Mouse (Mus musculus): Measurements from ENCODE around the gene Tlr2. TPM values are rescaled to one million over a fixed set of nuclear protein-coding genes. Genes with fewer than 3 reads are reported as not detected.
"Not testable (repeated sequence)": the region's sequence is repeated elsewhere in the genome, so short reads cannot be mapped to it uniquely, and the experiment has no call there.

The Tlr2 gene
- polyA plus RNA-seq (2016; fragmentation: Nextera tagmentation; extraction: Ambion mirVana): 1.0 and 1.2 TPM in 2 replicates

DNA sequence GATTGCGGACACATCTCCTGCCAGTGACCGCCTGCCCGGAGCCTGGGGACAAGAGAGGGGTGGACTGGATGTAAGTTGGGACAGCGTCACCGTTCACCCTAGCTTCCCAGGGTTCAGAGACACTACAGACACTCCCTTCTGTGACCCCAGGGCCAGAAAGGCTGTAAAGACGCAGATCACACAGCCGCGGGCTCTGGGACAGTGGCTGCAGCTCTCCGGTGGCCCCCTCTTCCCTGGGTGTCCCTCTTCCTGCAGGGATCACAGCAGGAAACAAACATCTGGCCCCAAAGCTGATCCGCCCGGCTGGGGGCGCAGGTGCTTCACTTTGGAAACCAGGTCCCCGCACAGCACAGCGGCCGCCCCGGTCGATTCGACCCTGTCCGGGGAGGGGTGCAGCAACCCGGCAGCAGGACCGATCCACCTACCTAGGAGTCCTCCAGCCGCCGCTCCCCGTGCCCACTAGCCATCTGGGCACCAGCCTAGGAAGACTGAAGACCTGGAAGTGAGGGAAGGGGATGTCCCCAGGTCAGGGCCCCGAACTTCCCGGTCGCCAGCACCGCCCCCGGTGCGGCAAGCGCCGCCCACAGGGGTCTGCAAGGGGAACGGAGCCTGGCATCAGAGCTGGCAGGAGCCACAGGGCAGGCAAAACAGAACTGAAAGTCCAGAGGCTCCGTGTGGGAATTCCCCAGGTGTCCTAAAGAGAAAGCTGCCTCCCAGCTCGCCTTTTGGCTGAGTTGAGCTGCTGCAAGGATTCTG is at the start of gene Tlr2:
Gene Tlr2 (minus strand): TSS at position 673 of the 756 bp plus-strand sequence.
- under 1% methylated on average over 35 of the region's 35 CpGs for WGBS
- Histone ChIP-seq H3K27ac (peak within 1 kb of the TSS; percentile 84), H3K36me3 (replicated peaks) (no peaks in the 10 kb centered on the region), H3K27me3 (ENCODE audit: poor library complexity, severe bottlenecking) (peaks cover 42% of the 10 kb centered on the region), H3K4me1 (peaks cover 14% of the 10 kb centered on the region), H3K9me3 (no peaks in the 10 kb centered on the region), H3K4me3 (peak within 1 kb of the TSS; percentile 76)
- peak; percentile 64 for DNase-seq (ENCODE audit: extremely low spot score, low spot score)

DNA sequence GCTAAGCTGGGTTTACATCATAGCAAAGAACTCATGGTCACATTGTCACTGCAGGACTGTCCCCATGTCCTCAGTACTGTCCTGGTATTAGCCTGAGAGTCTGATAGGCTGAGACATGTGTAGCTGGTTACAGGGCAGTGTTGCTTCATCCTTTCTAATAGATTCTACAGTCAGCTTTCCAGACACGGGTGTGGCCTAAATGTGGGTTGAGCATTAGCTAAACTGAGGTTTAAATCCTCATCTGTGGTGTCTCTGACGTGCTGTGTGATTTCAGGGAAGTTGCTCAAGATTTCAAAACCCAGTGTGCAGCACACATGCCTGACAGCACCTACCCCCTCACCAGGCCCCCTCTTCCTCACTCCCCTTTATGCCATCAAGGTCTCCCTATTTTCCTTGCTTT is 43.6 kb upstream of the Tlr2 start:
- no peaks in the 10 kb centered on the region for H3K9me3 ChIP-seq
- no peaks in the 10 kb centered on the region for H3K4me1 ChIP-seq
- no peak overlapping the region for H3K27ac ChIP-seq
- no peak for DNase-seq (ENCODE audit: extremely low spot score, low spot score)
- no peaks in the 10 kb centered on the region for H3K27me3 ChIP-seq (ENCODE audit: poor library complexity, severe bottlenecking)
- H3K36me3 ChIP-seq (replicated peaks): no peaks in the 10 kb centered on the region
- H3K4me3 ChIP-seq: no peak overlapping the region
- 87% methylated on average over 2 of the region's 2 CpGs for WGBS

DNA sequence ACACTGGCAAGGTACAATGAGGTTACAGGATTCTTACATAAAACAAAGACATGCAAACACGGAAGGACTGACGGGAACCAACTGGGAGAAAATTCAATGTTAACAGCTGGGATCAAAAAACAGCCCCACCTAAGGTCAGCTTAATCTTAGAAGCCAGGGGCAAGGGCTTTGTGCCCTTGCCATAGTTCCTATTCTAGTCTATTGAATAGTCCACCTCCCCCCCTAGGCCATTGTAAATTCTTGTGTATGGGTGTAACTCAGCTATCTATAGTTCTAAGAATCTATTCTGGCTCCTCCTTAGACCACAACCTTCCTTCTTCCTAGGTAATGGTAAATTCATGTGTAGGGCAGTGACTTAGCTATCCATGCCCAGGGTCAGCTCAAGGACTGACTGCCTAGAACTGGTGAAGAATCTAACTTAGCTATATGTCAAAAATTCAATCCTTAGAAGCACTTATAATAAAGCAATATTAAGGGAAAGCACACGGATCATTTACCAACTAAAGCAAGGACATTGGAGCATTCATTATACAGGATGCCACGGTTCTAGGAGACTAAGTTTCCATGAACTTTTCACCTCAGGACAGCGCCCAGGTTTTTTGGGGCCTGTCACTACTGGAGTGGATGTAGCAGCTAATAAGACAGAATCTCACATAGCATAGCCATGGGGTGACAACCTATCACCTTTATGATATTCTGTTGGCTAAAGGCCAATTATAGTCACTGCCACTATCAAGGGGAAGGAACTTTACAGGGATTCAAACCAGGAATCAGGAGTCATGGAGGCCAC is 37.9 kb upstream of the Tlr2 start:
- H3K9me3 ChIP-seq; H3K27me3 ChIP-seq (ENCODE audit: poor library complexity, severe bottlenecking); H3K4me3 ChIP-seq; DNase-seq (ENCODE audit: extremely low spot score, low spot score); H3K27ac ChIP-seq; H3K36me3 ChIP-seq (replicated peaks); H3K4me1 ChIP-seq: not testable (repeated sequence)
- WGBS: 88% methylated on average over 5 of the region's 5 CpGs

DNA sequence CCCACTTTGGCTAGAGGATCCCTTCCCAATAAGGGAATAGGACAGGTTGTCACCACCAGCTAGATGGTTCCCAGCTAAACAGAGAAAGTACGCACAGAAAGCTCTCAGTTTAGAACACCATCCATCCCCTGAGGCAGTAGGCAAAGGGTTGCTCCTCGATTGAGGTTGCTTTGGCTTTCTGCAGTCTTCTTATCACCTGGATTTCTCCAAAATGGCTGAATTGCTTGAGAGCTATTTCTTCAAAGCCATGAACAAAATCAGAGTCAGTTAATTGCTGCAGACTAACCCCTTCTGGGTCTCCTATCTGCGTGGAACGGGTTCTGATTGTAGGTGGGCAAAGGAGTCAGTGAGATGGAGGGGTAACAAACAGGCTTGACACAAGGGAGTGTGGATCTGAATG is 37.2 kb upstream of the Tlr2 start:
- H3K4me1 ChIP-seq: no peaks in the 10 kb centered on the region; the same call in 1 of the 2 replicates
- H3K4me3 ChIP-seq: no peak overlapping the region
- DNase-seq (ENCODE audit: extremely low spot score, low spot score): no peak
- no peaks in the 10 kb centered on the region for H3K27me3 ChIP-seq (ENCODE audit: poor library complexity, severe bottlenecking)
- no peaks in the 10 kb centered on the region for H3K36me3 ChIP-seq (replicated peaks)
- WGBS: 88% methylated on average over 4 of the region's 4 CpGs
- H3K27ac ChIP-seq: no peak overlapping the region
- H3K9me3 ChIP-seq: no peaks in the 10 kb centered on the region

DNA sequence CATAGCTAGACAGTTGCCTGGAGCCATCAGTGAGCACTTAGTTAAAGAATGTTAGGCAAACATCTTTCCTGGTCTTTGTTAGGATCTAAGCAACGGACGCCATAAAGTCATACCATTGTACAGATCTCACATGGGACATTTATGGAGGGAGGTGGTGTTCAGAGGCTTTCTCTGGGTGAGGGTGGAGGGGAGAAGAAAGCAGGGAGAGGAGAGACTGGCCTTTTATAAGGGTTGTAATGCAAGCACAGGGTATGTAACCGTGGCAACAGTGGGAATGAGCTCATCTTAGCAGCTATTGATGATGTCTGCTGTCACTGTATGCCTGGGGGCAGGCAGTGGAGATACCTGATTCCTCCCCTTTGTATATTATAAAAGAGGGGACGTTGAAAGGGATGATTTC is 34.7 kb upstream of the Tlr2 start:
- 83% methylated on average over 4 of the region's 4 CpGs for WGBS
- Histone ChIP-seq H3K4me3 (no peak overlapping the region), H3K36me3 (replicated peaks) (no peaks in the 10 kb centered on the region), H3K9me3 (no peaks in the 10 kb centered on the region; the same call in 1 of the 2 replicates), H3K27me3 (ENCODE audit: poor library complexity, severe bottlenecking) (no peaks in the 10 kb centered on the region), H3K4me1 (no peaks in the 10 kb centered on the region; the same call in 1 of the 2 replicates), H3K27ac (no peak overlapping the region)
- no peak for DNase-seq (ENCODE audit: extremely low spot score, low spot score)

DNA sequence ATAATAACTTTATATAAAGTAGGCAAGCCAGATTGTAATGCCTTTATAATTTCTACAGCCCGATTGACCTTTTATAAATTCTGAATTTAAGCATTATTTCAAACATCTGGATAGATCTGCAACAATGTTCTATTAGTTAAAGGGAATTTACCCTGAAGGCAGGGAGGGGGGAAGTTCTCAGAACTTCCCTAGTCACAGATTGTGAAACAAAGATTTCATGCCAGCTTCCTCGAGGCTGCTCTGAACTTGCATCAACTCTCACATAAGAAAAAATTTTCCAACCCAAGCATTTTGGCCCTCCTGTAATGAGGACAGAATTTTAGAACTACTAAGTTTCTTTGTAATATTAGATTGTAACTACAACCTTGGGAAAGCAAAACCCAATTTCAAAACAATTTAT is 33.5 kb upstream of the Tlr2 start:
- not testable (repeated sequence) for H3K36me3 ChIP-seq (replicated peaks); H3K4me3 ChIP-seq; H3K27ac ChIP-seq; DNase-seq (ENCODE audit: extremely low spot score, low spot score); H3K9me3 ChIP-seq; H3K27me3 ChIP-seq (ENCODE audit: poor library complexity, severe bottlenecking); H3K4me1 ChIP-seq
- WGBS: 91% methylated on average over 2 of the region's 2 CpGs

DNA sequence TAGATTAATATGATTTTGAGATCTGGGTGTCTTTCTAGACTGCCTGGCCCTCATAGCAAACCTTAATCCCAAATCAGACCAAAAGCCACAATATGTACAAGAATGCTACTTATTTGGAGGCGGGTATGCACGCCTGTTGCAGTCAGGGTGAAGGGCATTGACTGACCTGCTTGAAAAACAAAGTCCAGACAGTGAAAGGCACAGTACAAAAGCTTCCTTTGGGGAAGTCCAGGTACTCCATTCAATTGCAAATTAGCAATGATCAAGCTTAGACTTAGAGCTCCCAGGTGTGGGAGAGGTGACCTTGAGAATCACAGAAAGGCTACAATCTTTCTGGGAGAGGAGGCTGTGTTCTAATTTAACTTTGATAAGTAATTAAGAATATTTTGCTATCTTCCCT is 31.3 kb upstream of the Tlr2 start:
- H3K9me3 ChIP-seq; DNase-seq (ENCODE audit: extremely low spot score, low spot score); H3K4me3 ChIP-seq; H3K27ac ChIP-seq; H3K36me3 ChIP-seq (replicated peaks); H3K4me1 ChIP-seq; H3K27me3 ChIP-seq (ENCODE audit: poor library complexity, severe bottlenecking): not testable (repeated sequence)
- 86% methylated on average over 2 of the region's 2 CpGs for WGBS

DNA sequence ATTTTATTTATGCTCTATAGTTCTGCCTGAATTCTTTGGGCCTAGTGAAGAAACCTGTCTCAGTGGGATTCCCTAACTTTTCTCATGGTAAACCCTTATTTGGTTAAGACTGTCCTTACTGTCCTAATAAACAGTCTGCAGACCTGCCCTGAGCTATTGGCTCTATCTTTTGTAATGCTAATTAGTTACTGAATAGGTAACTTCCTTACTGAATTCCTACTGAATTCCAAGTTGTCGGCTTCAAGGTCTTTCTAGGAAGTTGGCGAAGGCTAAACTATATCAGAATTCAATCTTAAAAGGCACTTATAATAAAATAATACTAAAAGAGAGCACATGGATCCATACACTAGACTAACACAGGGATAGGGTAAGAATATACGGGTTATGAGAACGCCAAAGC is 30.4 kb upstream of the Tlr2 start:
- H3K9me3 ChIP-seq: not testable (repeated sequence)
- WGBS: 95% methylated on average over 4 of the region's 4 CpGs

DNA sequence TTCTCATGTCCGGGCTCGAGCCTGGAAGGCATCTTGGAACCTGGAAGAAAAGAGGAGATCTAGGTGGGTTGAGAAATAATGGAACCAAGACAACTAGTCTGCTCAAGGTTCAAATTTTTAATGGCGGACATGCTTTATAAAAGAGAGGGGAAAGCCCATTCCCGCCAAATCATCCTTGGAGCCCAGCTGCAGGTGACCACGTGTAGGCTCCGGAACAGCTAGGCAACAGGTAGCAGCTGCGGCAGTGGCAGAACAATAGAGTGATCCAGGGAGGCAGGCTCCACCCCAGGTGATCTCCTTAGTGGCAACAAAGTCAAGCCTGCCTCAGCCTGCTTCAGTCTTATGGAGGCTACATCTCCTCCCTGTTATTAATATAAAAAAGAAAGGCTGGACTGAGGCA is 30.0 kb upstream of the Tlr2 start:
- H3K4me3 ChIP-seq; H3K4me1 ChIP-seq; H3K36me3 ChIP-seq (replicated peaks); H3K27ac ChIP-seq; H3K27me3 ChIP-seq (ENCODE audit: poor library complexity, severe bottlenecking); DNase-seq (ENCODE audit: extremely low spot score, low spot score); H3K9me3 ChIP-seq: not testable (repeated sequence)
- WGBS: 92% methylated on average over 7 of the region's 7 CpGs

More for the DNA sequence above, 30.4 kb upstream of the Tlr2 start:
- H3K4me3 ChIP-seq; DNase-seq (ENCODE audit: extremely low spot score, low spot score); H3K4me1 ChIP-seq; H3K27ac ChIP-seq; H3K36me3 ChIP-seq (replicated peaks); H3K27me3 ChIP-seq (ENCODE audit: poor library complexity, severe bottlenecking): not testable (repeated sequence)

DNA sequence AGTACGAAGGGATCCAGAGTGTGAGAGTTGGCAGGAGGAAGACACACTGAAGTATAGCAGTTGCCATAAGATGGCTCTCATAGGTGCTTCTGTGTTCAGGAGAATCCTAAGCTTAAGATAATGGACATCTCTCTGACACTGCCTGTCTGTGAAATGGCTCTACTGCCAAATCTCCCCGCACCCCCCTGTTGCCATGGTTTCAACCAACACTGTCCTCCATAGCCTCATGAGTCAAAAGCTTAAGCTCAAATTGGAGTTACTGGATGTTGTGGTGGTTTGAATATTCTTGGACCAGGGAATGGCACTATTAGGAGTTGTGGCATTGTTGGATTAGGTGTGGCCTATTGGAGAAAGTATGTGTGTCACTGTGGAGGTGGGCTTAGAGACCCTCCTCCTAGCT is 28.2 kb upstream of the Tlr2 start:
- no peaks in the 10 kb centered on the region for H3K4me1 ChIP-seq
- H3K27me3 ChIP-seq (ENCODE audit: poor library complexity, severe bottlenecking): no peaks in the 10 kb centered on the region
- H3K27ac ChIP-seq: no peak overlapping the region
- no peaks in the 10 kb centered on the region for H3K36me3 ChIP-seq (replicated peaks)
- H3K4me3 ChIP-seq: no peak overlapping the region
- no peaks in the 10 kb centered on the region; the same call in 1 of the 2 replicates for H3K9me3 ChIP-seq
- DNase-seq (ENCODE audit: extremely low spot score, low spot score): no peak
- 99% methylated on average over 2 of the region's 2 CpGs for WGBS

DNA sequence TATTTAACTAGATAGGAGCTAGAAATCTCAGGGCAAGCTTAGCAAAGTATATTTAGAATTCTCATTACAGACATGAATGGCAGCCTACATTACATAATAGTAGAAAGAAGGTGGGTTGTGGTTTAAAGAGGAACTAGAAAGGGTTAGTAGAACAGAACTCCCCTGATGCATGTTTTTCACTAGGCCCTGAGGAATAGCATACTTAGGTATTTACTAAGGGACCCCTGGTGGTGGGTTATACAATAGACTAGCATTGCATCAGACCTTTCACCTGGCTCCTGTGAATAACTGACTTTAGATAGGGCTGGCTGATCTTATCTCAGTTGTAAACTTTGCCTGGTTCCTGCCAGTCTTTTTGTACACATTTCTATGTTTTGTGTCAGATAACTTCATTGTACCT is 25.5 kb upstream of the Tlr2 start:
- DNase-seq (ENCODE audit: extremely low spot score, low spot score); H3K27ac ChIP-seq; H3K27me3 ChIP-seq (ENCODE audit: poor library complexity, severe bottlenecking); H3K4me1 ChIP-seq; H3K4me3 ChIP-seq; H3K9me3 ChIP-seq; H3K36me3 ChIP-seq (replicated peaks): not testable (repeated sequence)

DNA sequence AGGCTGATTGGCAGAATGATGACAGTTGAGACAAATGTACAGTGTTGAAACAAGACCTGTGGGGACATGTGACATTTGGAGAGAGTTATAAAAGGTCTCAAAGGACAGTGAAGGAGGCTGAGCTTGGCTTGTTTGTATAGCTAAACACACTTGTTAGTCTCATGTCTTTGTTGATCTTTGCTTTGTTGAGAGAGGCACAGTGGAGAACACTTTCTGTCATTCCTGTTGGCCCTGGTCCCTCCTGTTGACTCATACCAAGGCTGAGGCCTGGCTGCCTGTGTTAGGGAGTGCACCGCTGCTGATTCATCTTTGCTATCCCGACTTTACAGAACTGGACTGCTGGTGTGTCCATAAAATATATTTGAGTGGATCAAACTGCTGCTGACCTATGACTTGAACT is 23.6 kb upstream of the Tlr2 start:
- H3K36me3 ChIP-seq (replicated peaks): no peaks in the 10 kb centered on the region
- no peaks in the 10 kb centered on the region for H3K4me1 ChIP-seq
- no peak for DNase-seq (ENCODE audit: extremely low spot score, low spot score)
- H3K9me3 ChIP-seq: no peaks in the 10 kb centered on the region
- H3K27ac ChIP-seq: no peak overlapping the region
- H3K4me3 ChIP-seq: no peak overlapping the region
- 92% methylated on average over 2 of the region's 2 CpGs for WGBS
- H3K27me3 ChIP-seq (ENCODE audit: poor library complexity, severe bottlenecking): no peaks in the 10 kb centered on the region

DNA sequence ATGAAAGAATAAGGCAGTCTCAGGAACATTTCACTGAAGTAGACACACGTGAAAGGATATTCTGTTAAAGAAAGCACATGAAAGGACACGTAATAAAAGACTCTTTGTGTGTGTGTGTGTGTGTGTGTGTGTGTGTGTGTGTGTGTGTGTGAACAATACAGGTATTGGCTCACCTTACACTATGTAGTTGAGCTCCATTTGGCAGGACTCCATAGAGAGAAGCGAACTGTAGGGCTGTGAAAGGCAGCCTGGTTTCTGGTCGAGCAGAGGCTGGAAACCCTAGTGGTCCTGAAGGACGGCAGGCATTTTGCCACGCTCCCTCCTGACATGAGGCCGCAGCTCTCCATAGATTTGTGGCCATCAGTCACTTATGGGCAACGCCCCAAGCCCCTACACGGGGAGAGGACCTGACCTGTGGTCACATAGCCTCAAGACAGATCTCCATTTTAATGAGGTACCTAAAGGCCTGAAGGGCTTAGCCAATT is 22.5 kb upstream of the Tlr2 start:
- no peaks in the 10 kb centered on the region for H3K27me3 ChIP-seq (ENCODE audit: poor library complexity, severe bottlenecking)
- no peak overlapping the region for H3K27ac ChIP-seq
- H3K36me3 ChIP-seq (replicated peaks): no peaks in the 10 kb centered on the region
- no peak overlapping the region for H3K4me3 ChIP-seq
- 79% methylated on average over 9 of the region's 9 CpGs for WGBS
- DNase-seq (ENCODE audit: extremely low spot score, low spot score): no peak
- no peaks in the 10 kb centered on the region for H3K9me3 ChIP-seq
- no peaks in the 10 kb centered on the region for H3K4me1 ChIP-seq
